Mouse (Mus musculus) hindbrain, embryonic 13.5 days (tissue): ENCODE data around the gene Zfp811. TPM values are rescaled to one million over a fixed set of nuclear protein-coding genes. Genes with fewer than 3 reads are reported as not detected.
"Not testable (repeated sequence)": the region's sequence is repeated elsewhere in the genome, so short reads cannot be mapped to it uniquely, and the experiment has no call there.

Experiments
- ATAC-seq: fragments of 200-750 bp; cut with Nextera tagmentation; 2 replicates; pipeline ENCODE4 v1.8.0; 2017; ENCODE audit warnings: moderate TSS enrichment; ENCODE audit not compliant: low FRiP score
- H3K27ac ChIP-seq: fragments of 300-500 bp; sonication (generic); 2 replicates; pipeline ENCODE4 v1.5.1; 2015; ENCODE audit warnings: inconsistent platforms, mild to moderate bottlenecking, moderate library complexity
- H3K27me3 ChIP-seq: fragments of 300-500 bp; sonication (generic); 2 replicates; pipeline ENCODE4 v1.6.1; 2015; ENCODE audit warnings: mild to moderate bottlenecking, inconsistent platforms
- H3K36me3 ChIP-seq: fragments of 300-500 bp; sonication (generic); 2 replicates; pipeline ENCODE4 v1.6.1; 2015; ENCODE audit warnings: mild to moderate bottlenecking, inconsistent platforms
- H3K4me1 ChIP-seq: fragments of 300-500 bp; sonication (generic); replicated peaks from 2 replicates; pipeline ENCODE4 v1.6.1; 2015; ENCODE audit warnings: inconsistent platforms
- H3K4me2 ChIP-seq: fragments of 300-500 bp; sonication (generic); 2 replicates; pipeline ENCODE4 v1.6.1; 2015; ENCODE audit warnings: inconsistent platforms, mild to moderate bottlenecking, moderate library complexity
- H3K4me3 ChIP-seq: fragments of 300-500 bp; sonication (generic); 2 replicates; pipeline ENCODE4 v1.5.1; 2015; ENCODE audit warnings: mild to moderate bottlenecking, inconsistent platforms
- H3K9ac ChIP-seq: fragments of 300-500 bp; sonication (generic); 2 replicates; pipeline ENCODE4 v1.6.1; 2015; ENCODE audit warnings: mild to moderate bottlenecking, inconsistent platforms
- H3K9me3 ChIP-seq: fragments of 300-500 bp; sonication (generic); 2 replicates; pipeline ENCODE4 v1.6.1; 2016; ENCODE audit warnings: inconsistent platforms
- WGBS: fragments of 180-500 bp; shearing (Covaris S2); methylation state at CpG from one replicate; pipeline ENCODE4 v1.1.7; 2015; 5-methylcytosine and 5-hydroxymethylcytosine counted together
- polyA plus RNA-seq: library from polyadenylated mRNA; unstranded; fragments of >200 nt; fragmentation: Nextera tagmentation; extraction: Ambion mirVana; gene quantifications from 2 replicates; pipeline ENCODE4 v1.2.1, GENCODE M21; 2015

The Zfp811 gene
- 63.9 and 71.5 TPM in 2 replicates for polyA plus RNA-seq

GRCm38 (mm10) chr17:32809544-32810374, at the start of gene Zfp811:
Gene Zfp811, minus strand, starts transcription at chr17:32809931.
- peak; percentile 94 for ATAC-seq
- peak within 1 kb of the TSS; percentile 95 for H3K27ac ChIP-seq
- peak within 1 kb of the TSS; percentile 85 for H3K9ac ChIP-seq
- no peaks in the 10 kb centered on the region for H3K9me3 ChIP-seq
- WGBS, result 1% methylated on average over 17 of the region's 17 CpGs
- H3K4me1 ChIP-seq, result peaks cover 37% of the 10 kb centered on the region
- H3K4me2 ChIP-seq, result peak within 1 kb of the TSS; percentile 65
- 0 out of 2 replicates have a peak, but pooled peaks cover 2% of the 10 kb centered on the region for H3K36me3 ChIP-seq
- H3K4me3 ChIP-seq, result peak within 1 kb of the TSS; percentile 62
- H3K27me3 ChIP-seq, result no peaks in the 10 kb centered on the region

DNA sequence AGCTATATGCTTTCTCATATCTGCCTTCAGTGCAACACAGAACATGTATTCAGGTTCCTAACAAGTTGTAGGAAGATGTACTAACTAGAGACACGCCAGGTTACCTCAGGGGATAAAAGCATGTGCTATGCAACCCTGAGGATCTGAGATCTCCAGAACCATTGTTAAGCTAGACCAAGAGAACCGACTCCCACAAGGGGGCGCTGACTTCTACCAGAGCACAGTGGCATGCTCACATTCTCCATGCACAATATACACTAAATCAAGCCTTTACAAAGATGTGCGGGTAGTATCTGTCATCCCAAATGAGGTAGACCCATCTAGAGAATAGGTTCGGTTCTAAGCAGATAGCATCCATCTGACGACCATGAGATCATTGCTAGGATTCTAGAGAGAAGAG, 47.0 kb upstream of the Zfp811 start:
- 66% methylated on average over 4 of the region's 6 CpGs for WGBS
- not testable (repeated sequence) for H3K36me3 ChIP-seq, ATAC-seq, H3K27me3 ChIP-seq, H3K9me3 ChIP-seq, H3K9ac ChIP-seq, H3K4me3 ChIP-seq, H3K4me2 ChIP-seq, H3K27ac ChIP-seq, H3K4me1 ChIP-seq

GRCm38 (mm10) chr17:32851581-32851980, 41.9 kb upstream of the Zfp811 start:
- no peaks in the 10 kb centered on the region for H3K4me1 ChIP-seq
- H3K27ac ChIP-seq, result no peak overlapping the region
- no peak overlapping the region for H3K4me2 ChIP-seq
- H3K27me3 ChIP-seq, result no peaks in the 10 kb centered on the region
- no peak overlapping the region for H3K9ac ChIP-seq
- ATAC-seq, result no peak
- H3K4me3 ChIP-seq, result no peak overlapping the region
- 28% methylated on average over 7 of the region's 7 CpGs for WGBS
- H3K9me3 ChIP-seq, result no peaks in the 10 kb centered on the region
- H3K36me3 ChIP-seq, result no peaks in the 10 kb centered on the region

- H3K27ac ChIP-seq, result no peak overlapping the region
- WGBS, result 36% methylated on average over 2 of the region's 2 CpGs
- no peaks in the 10 kb centered on the region for H3K27me3 ChIP-seq
- no peak for ATAC-seq
- 0 out of 2 replicates have a peak, but pooled peaks cover 5% of the 10 kb centered on the region for H3K4me1 ChIP-seq
- no peaks in the 10 kb centered on the region for H3K36me3 ChIP-seq
- H3K4me3 ChIP-seq, result no peak overlapping the region
- no peaks in the 10 kb centered on the region for H3K9me3 ChIP-seq
- no peak overlapping the region for H3K9ac ChIP-seq
- no peak overlapping the region for H3K4me2 ChIP-seq
These were observed 31.7 kb upstream of the Zfp811 start for GRCm38 (mm10) chr17:32841388-32841787.

DNA sequence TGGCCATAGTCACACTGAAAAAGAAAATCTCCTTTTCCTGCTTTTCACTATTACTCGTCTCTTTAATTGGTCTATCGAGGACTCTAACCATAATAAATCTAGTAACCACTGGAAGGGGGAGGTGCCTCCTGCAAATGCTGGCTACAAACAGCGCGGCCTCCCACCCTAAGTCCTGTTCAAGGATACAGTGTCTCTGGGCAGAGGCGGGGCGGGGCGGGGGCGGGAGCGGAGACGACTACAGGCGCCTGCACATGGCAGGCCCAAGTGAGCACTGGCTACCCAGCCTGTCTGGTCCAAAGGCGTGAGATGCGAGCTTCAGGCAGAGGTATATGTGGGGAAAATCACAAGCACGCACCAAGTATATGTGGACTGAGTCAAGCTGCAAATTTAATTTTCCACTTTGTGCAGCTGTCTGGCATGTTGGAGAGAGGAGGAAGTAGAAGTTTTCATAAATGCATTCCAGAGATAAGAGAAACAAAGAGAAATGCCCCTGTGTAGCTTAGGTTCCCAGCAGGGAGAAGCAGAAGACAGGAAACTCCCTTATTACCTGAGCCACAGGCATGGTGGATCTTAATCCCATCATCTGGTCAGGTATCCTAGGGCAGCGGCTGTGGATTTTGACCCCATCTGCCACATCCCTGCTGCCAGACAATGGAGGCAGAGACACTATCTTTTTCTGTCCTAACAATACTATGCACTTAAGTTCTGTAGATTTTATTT, 29.5 kb upstream of the Zfp811 start:
- Histone ChIP-seq H3K27ac (no peak overlapping the region), H3K36me3 (no peaks in the 10 kb centered on the region), H3K4me3 (no peak overlapping the region), H3K27me3 (no peaks in the 10 kb centered on the region), H3K9me3 (no peaks in the 10 kb centered on the region), H3K4me2 (no peak overlapping the region), H3K9ac (0 out of 2 replicates have a peak overlapping the region, but pooled peaks have one; percentile 19), H3K4me1 (0 out of 2 replicates have a peak, but pooled peaks cover 5% of the 10 kb centered on the region)
- no peak for ATAC-seq
- 45% methylated on average over 15 of the region's 15 CpGs for WGBS

- WGBS, result 37% methylated on average over 3 of the region's 3 CpGs
- Histone ChIP-seq H3K9ac (no peak overlapping the region), H3K4me3 (peak overlapping the region; percentile 81), H3K4me2 (peak overlapping the region; percentile 84), H3K27ac (peak overlapping the region; percentile 44; the same call in 1 of the 2 replicates), H3K4me1 (peaks cover 17% of the 10 kb centered on the region), H3K36me3 (peaks cover 16% of the 10 kb centered on the region), H3K27me3 (no peaks in the 10 kb centered on the region), H3K9me3 (no peaks in the 10 kb centered on the region)
- ATAC-seq, result peak; percentile 38; the same call in 1 of the 2 replicates
These were observed 20.7 kb upstream of the Zfp811 start for GRCm38 (mm10) chr17:32830418-32830782.

GRCm38 (mm10) chr17:32829540-32830417, 20.0 kb upstream of the Zfp811 start, which contains the start of gene Zfp799:
Gene Zfp799, minus strand, starts transcription at chr17:32830261.
- Histone ChIP-seq H3K4me3 (peak within 1 kb of the TSS; percentile 81), H3K4me1 (peaks cover 17% of the 10 kb centered on the region), H3K9me3 (no peaks in the 10 kb centered on the region), H3K27me3 (no peaks in the 10 kb centered on the region), H3K9ac (peak within 1 kb of the TSS; percentile 96), H3K27ac (peak within 1 kb of the TSS; percentile 85), H3K36me3 (peaks cover 20% of the 10 kb centered on the region), H3K4me2 (peak within 1 kb of the TSS; percentile 84)
- WGBS, result 2% methylated on average over 35 of the region's 35 CpGs
- peak; percentile 100 for ATAC-seq

DNA sequence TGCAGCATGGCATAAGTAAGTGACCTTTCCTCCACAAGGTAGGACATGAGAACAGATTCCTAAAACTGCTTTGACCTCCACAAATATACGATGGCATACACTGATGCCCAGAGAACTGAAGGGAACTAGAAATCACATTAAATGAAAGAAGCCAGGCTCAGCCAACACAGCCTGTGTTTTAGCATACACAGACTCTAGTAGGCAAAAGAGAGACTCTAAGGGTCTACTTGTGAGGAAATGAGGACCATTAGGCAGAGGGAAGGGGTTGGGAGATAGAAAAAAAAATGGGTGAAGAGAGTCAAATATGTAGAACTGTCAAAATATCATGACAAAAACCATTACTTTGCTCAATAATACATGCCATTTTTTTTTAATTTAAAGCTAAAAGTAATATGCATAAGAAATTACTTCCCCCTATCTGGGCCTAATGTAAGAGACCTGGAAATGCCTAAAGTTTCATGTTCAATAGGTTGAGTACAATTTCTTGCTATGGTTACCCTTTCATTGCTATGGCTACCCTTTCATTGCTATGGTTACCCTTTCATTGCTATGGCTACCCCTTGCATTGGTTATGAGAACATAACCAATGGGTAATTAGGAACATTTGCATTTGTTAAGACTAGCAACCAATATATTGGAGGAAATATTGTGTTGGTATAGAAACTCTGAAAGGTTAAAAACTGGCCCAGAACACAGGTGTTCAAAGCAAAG, 6.5 kb upstream of the Zfp811 start:
- Histone ChIP-seq H3K9me3 (no peaks in the 10 kb centered on the region), H3K9ac (no peak overlapping the region), H3K36me3 (peaks cover 45% of the 10 kb centered on the region), H3K4me3 (no peak overlapping the region), H3K27ac (no peak overlapping the region), H3K4me1 (peaks cover 4% of the 10 kb centered on the region; the same call in 1 of the 2 replicates), H3K4me2 (no peak overlapping the region), H3K27me3 (no peaks in the 10 kb centered on the region)
- ATAC-seq, result no peak
- 86% methylated on average over 1 of the region's 1 CpGs for WGBS

DNA sequence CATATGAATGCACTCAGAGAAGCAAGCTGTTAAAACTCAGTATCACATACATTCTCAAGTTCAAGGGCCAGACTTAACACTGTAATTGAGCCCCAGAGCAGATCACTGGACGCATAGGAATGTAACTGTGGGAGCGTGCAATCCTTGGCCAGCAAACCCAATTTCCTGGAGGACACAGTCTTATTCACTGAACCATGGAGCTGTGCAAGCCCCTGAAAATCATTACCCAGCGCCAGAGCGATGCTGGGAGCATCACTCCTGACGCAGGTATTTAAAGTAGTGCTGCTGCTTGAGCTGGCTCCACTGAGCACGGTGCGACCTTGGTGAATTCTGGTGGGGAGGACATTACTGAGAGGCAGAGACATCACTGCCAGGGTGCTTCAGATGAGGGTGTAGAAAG, 4.4 kb upstream of the Zfp811 start:
- Histone ChIP-seq H3K27ac (no peak overlapping the region), H3K36me3 (peaks cover 27% of the 10 kb centered on the region), H3K4me2 (no peak overlapping the region), H3K27me3 (no peaks in the 10 kb centered on the region), H3K4me3 (no peak overlapping the region), H3K9ac (no peak overlapping the region), H3K4me1 (peaks cover 14% of the 10 kb centered on the region; the same call in 1 of the 2 replicates), H3K9me3 (no peaks in the 10 kb centered on the region)
- ATAC-seq, result no peak
- 82% methylated on average over 7 of the region's 7 CpGs for WGBS

DNA sequence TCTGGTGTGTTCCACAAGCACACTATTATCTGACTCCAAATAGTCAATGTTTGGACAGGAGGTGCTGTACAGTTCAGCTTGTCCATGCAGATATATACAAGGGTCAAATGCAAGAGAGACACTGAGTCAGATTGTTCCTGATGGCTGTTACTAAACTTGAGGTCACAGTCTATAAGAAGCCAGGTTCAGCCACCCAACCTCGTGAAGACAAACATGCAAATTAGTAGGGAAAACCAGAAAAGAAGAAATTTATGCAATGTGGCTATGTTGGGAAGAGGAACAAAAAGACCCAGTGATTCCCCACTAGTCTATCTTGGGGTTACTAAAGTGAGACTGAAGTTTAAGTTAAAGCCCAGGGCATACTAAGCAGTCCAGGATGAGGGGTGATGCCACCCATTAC, 917 bp upstream of the Zfp811 start:
- Histone ChIP-seq H3K27me3 (no peaks in the 10 kb centered on the region), H3K9ac (no peak overlapping the region), H3K4me2 (peak overlapping the region; percentile 65), H3K4me3 (no peak overlapping the region), H3K4me1 (peaks cover 34% of the 10 kb centered on the region), H3K36me3 (peaks cover 7% of the 10 kb centered on the region; the same call in 1 of the 2 replicates), H3K9me3 (no peaks in the 10 kb centered on the region), H3K27ac (peak overlapping the region; percentile 95)
- ATAC-seq, result no peak
- WGBS, result 8% methylated on average over 1 of the region's 1 CpGs

GRCm38 (mm10) chr17:32808921-32809320, 810 bp downstream of the Zfp811 start:
- Histone ChIP-seq H3K4me2 (peak overlapping the region; percentile 65), H3K4me1 (peaks cover 38% of the 10 kb centered on the region), H3K9me3 (no peaks in the 10 kb centered on the region), H3K9ac (peak overlapping the region; percentile 85), H3K27ac (peak overlapping the region; percentile 95), H3K4me3 (peak overlapping the region; percentile 62), H3K36me3 (no peaks in the 10 kb centered on the region), H3K27me3 (no peaks in the 10 kb centered on the region)
- ATAC-seq, result 0 out of 2 replicates have a peak, but pooled peaks have one; percentile 8
- 5% methylated on average over 8 of the region's 8 CpGs for WGBS
